Mouse (Mus musculus): ENCODE measurements around the gene Gtf2a2. TPM values are rescaled to one million over a fixed set of nuclear protein-coding genes. Genes with fewer than 3 reads are reported as not detected.

Gtf2a2 gene
- polyA plus RNA-seq, 1 experiment, result 122 TPM

DNA sequence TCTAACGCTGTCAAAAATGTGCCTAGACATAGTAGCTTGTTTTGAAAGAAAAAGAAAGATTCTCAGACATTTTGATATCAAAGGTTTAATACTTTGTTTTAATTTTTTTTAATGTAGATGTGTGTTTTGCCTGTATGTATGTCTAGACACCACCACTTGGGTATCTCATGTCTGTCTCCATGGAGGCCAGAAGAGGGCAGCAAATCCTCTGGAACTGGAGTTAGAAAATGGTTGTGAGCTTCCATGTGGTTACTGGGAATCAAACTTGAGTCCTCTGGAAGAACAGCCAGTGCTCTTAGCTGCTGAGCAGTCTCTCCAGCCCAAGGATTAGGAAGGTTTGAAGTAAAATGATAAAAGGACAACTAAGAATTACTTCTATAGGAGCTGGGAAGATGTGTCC lies 13.0 kb upstream of the Gtf2a2 start:
- Histone ChIP-seq H3K36me3 (ENCODE audit: control insufficient read depth, insufficient read depth, low read length, poor library complexity, severe bottlenecking) (peaks cover 64% of the 10 kb centered on the region), H3K9me3 (replicated peaks; ENCODE audit: control insufficient read depth, insufficient read depth, low read length, poor library complexity, severe bottlenecking) (no peaks in the 10 kb centered on the region), H3K4me1 (ENCODE audit: control insufficient read depth, insufficient read depth, low read length) (no peaks in the 10 kb centered on the region), H3K27me3 (ENCODE audit: control insufficient read depth, insufficient read depth, low read length, poor library complexity, severe bottlenecking) (no peaks in the 10 kb centered on the region), H3K27ac (ENCODE audit: insufficient read depth, low read length) (no peak overlapping the region), H3K9ac (ENCODE audit: low read depth, poor library complexity, severe bottlenecking) (no peak overlapping the region), H3K4me3 (ENCODE audit: low read depth, low read length) (no peak overlapping the region)
- TF ChIP-seq POLR2A (IDR thresholded peaks at IDR 0.05; ENCODE audit: insufficient read depth, low read length), result no peak
- no peak for TF ChIP-seq EP300 (IDR thresholded peaks at IDR 0.05; ENCODE audit: insufficient read depth, low read depth, low read length)

DNA sequence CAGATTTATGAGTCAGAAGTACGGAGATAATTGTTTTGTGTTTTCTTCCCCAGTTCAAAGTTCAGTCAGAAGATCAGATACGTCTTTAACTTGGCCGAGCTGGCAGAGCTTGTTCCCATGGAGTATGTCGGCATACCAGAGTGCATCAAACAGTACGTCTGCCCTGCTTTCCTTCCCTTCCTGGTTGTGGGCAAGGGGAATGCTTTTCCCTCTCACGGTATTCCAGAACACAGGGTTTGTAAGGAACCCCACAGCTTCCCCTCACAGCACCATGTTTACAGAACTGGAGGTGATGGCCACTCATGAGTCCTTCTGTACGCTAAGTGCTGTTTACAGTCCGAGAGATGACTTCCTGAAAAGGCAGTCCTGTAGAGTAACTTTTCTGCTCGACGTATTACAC lies 8.8 kb upstream of the Gtf2a2 start:
- Histone ChIP-seq H3K27me3 (ENCODE audit: control insufficient read depth, insufficient read depth, low read length, poor library complexity, severe bottlenecking) (no peaks in the 10 kb centered on the region), H3K9me3 (replicated peaks; ENCODE audit: control insufficient read depth, insufficient read depth, low read length, poor library complexity, severe bottlenecking) (no peaks in the 10 kb centered on the region), H3K4me1 (ENCODE audit: control insufficient read depth, insufficient read depth, low read length) (no peaks in the 10 kb centered on the region), H3K9ac (ENCODE audit: low read depth, poor library complexity, severe bottlenecking) (no peak overlapping the region), H3K27ac (ENCODE audit: insufficient read depth, low read length) (no peak overlapping the region), H3K4me3 (ENCODE audit: low read depth, low read length) (no peak overlapping the region), H3K36me3 (ENCODE audit: control insufficient read depth, insufficient read depth, low read length, poor library complexity, severe bottlenecking) (peaks cover 71% of the 10 kb centered on the region)
- TF ChIP-seq POLR2A (IDR thresholded peaks at IDR 0.05; ENCODE audit: insufficient read depth, low read length), result no peak
- no peak for TF ChIP-seq EP300 (IDR thresholded peaks at IDR 0.05; ENCODE audit: insufficient read depth, low read depth, low read length)
- TF ChIP-seq CTCF (IDR thresholded peaks at IDR 0.05; ENCODE audit: low read depth, low read length), result no peak

DNA sequence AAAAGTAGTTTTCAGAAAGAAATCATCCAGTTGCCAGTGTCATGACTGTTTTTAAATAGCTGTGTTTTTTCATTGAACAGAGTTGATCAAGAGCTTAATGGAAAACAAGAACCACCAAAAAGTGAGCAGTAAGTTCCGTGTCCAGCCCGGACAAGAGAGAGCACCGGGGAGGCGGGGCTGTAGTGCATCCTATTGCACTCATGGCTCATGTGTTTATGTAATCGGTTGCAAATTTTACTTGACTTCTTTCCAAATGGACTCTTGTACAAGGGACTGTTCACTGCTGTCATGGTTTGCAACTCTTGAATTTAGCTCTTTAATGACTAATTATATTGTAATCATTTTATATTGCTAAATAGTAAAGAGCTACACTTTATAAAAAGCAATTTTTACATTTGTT lies 5.4 kb upstream of the Gtf2a2 start:
- H3K4me3 ChIP-seq (ENCODE audit: low read depth, low read length), result no peak overlapping the region
- peaks cover 51% of the 10 kb centered on the region for H3K36me3 ChIP-seq (ENCODE audit: control insufficient read depth, insufficient read depth, low read length, poor library complexity, severe bottlenecking)
- no peaks in the 10 kb centered on the region for H3K9me3 ChIP-seq (replicated peaks; ENCODE audit: control insufficient read depth, insufficient read depth, low read length, poor library complexity, severe bottlenecking)

GRCm38 (mm10) chr9:70007506-70008248 lies 4.7 kb upstream of the Gtf2a2 start:
- Histone ChIP-seq H3K4me1 (ENCODE audit: control insufficient read depth, insufficient read depth, low read length) (no peaks in the 10 kb centered on the region), H3K4me3 (ENCODE audit: low read depth, low read length) (no peak overlapping the region), H3K27ac (ENCODE audit: insufficient read depth, low read length) (no peak overlapping the region), H3K9me3 (replicated peaks; ENCODE audit: control insufficient read depth, insufficient read depth, low read length, poor library complexity, severe bottlenecking) (no peaks in the 10 kb centered on the region), H3K9ac (ENCODE audit: low read depth, poor library complexity, severe bottlenecking) (no peak overlapping the region), H3K27me3 (ENCODE audit: control insufficient read depth, insufficient read depth, low read length, poor library complexity, severe bottlenecking) (no peaks in the 10 kb centered on the region), H3K36me3 (ENCODE audit: control insufficient read depth, insufficient read depth, low read length, poor library complexity, severe bottlenecking) (peaks cover 45% of the 10 kb centered on the region)
- no peak for TF ChIP-seq EP300 (IDR thresholded peaks at IDR 0.05; ENCODE audit: insufficient read depth, low read depth, low read length)
- TF ChIP-seq POLR2A (IDR thresholded peaks at IDR 0.05; ENCODE audit: insufficient read depth, low read length), result no peak
- no peak for TF ChIP-seq CTCF (IDR thresholded peaks at IDR 0.05; ENCODE audit: low read depth, low read length)

More for the DNA sequence above, 5.4 kb upstream of the Gtf2a2 start:
- H3K4me1 ChIP-seq (ENCODE audit: control insufficient read depth, insufficient read depth, low read length), result no peaks in the 10 kb centered on the region
- TF ChIP-seq CTCF (IDR thresholded peaks at IDR 0.05; ENCODE audit: low read depth, low read length) (no peak), POLR2A (IDR thresholded peaks at IDR 0.05; ENCODE audit: insufficient read depth, low read length) (no peak), EP300 (IDR thresholded peaks at IDR 0.05; ENCODE audit: insufficient read depth, low read depth, low read length) (no peak)
- H3K9ac ChIP-seq (ENCODE audit: low read depth, poor library complexity, severe bottlenecking), result no peak overlapping the region
- H3K27ac ChIP-seq (ENCODE audit: insufficient read depth, low read length), result no peak overlapping the region
- no peaks in the 10 kb centered on the region for H3K27me3 ChIP-seq (ENCODE audit: control insufficient read depth, insufficient read depth, low read length, poor library complexity, severe bottlenecking)

DNA sequence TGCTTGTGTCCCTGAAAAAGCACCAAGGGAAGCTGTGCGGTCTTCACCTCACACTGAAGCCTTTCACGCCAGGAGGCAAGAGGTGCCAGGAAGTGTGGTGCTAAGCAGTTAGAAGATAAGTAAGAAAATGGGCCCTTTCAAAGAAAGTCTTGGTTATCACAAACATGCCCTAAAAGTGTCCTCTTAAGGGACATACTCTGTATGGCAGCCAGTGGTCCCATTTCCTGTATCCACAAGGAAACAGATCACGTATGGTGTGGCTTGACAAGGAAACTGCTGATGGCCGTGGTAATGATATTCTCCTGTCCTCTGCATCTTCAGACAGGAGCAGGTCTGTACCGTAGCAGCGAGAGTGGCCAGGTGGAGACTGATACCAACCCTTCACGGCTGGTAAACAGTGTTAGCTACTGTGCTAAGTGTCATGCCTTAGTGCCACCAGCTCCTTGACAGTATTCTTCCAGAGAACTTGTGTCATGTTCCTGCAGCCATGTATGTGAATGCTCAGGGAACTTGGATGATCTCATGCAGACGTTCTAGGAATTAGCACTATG lies 2.5 kb upstream of the Gtf2a2 start:
- H3K36me3 ChIP-seq (ENCODE audit: control insufficient read depth, insufficient read depth, low read length, poor library complexity, severe bottlenecking), result peaks cover 30% of the 10 kb centered on the region
- TF ChIP-seq POLR2A (IDR thresholded peaks at IDR 0.05; ENCODE audit: insufficient read depth, low read length), result no peak
- TF ChIP-seq EP300 (IDR thresholded peaks at IDR 0.05; ENCODE audit: insufficient read depth, low read depth, low read length), result no peak
- no peaks in the 10 kb centered on the region for H3K9me3 ChIP-seq (replicated peaks; ENCODE audit: control insufficient read depth, insufficient read depth, low read length, poor library complexity, severe bottlenecking)

DNA sequence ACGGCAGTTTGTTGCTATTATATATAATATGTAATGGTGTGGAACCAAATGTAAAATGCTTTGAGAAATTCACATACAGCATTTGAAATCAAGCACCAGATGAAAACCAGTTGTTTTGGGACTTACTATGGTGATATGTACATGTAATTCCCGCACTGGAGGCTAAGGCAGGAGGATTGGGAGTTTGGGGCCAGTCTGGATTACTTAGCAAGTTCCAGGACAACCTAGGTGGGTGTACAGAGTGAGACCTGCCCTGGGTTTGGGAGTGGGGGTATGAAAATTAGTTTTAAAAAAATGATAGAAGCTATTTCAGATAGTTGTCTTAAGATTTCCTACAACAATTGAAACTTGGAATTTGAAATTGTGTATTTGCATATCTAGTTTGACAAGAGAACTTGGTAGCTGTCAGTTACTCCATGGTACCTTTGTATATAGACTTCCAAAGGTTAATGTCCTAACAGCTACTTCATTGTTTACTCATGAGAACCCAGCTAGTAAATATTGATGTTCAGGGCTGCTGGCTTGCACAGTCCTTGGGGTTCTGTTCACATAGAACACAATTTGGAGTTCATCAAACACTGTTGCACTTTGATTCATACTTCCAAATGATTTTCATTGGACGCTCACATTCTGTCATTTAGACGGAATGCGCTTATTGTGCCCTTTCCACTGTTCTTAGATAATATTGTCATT lies 1.4 kb upstream of the Gtf2a2 start:
- Histone ChIP-seq H3K36me3 (ENCODE audit: control insufficient read depth, insufficient read depth, low read length, poor library complexity, severe bottlenecking) (peaks cover 23% of the 10 kb centered on the region), H3K4me3 (ENCODE audit: low read depth, low read length) (no peak overlapping the region), H3K4me1 (ENCODE audit: control insufficient read depth, insufficient read depth, low read length) (no peaks in the 10 kb centered on the region), H3K27me3 (ENCODE audit: control insufficient read depth, insufficient read depth, low read length, poor library complexity, severe bottlenecking) (no peaks in the 10 kb centered on the region), H3K9ac (ENCODE audit: low read depth, poor library complexity, severe bottlenecking) (no peak overlapping the region), H3K27ac (ENCODE audit: insufficient read depth, low read length) (no peak overlapping the region), H3K9me3 (replicated peaks; ENCODE audit: control insufficient read depth, insufficient read depth, low read length, poor library complexity, severe bottlenecking) (no peaks in the 10 kb centered on the region)
- no peak for TF ChIP-seq POLR2A (IDR thresholded peaks at IDR 0.05; ENCODE audit: insufficient read depth, low read length)
- no peak for TF ChIP-seq CTCF (IDR thresholded peaks at IDR 0.05; ENCODE audit: low read depth, low read length)

More for the DNA sequence above, 2.5 kb upstream of the Gtf2a2 start:
- Histone ChIP-seq H3K27me3 (ENCODE audit: control insufficient read depth, insufficient read depth, low read length, poor library complexity, severe bottlenecking) (no peaks in the 10 kb centered on the region), H3K9ac (ENCODE audit: low read depth, poor library complexity, severe bottlenecking) (no peak overlapping the region), H3K27ac (ENCODE audit: insufficient read depth, low read length) (no peak overlapping the region), H3K4me1 (ENCODE audit: control insufficient read depth, insufficient read depth, low read length) (no peaks in the 10 kb centered on the region), H3K4me3 (ENCODE audit: low read depth, low read length) (no peak overlapping the region)

Data from ES-Bruce4 (cell line).